Comparison of ENCODE assay signal across 1 mouse cellular context in the genomic region with DNA sequence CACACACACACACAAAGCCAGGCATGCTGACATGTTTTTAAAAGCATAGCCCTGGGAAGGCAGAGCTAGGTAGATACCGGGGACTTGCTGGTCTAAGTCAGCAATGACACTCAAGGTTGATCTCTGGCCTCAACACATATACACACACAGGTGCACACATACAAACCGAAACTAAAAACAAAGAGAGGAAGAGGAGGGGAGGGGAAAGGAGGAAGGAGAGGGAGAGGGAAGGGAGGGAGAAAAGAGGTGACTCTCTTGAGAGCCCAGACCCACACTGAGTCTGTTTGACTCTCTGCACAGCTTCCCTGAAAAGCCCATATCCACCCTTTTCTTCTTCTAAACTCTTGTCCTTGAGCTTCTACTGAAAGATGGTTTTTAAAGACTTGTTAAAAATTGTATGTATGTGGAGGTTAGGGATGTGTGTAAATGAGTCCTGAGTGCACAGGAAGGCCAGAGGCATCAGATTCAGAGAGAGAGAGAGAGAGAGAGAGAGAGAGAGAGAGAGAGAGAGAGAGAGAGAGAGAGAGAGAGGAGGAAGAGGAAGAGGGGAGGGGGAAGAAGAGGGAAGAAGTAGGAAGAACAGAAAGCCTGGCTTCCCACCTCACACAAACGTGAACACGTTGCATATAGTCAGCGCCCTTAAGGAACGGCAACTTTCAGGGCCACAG.
TF ChIP-seq lines count a peak whose summit lies in the region.

No protein-coding gene starts in this region.

TF ChIP-seq in CH12.LX, 34 proteins besides CTCF, POLR2A, EP300 and RAD21:
- peak; percentile 25; the same call in 1 of the 2 replicates for TF ChIP-seq TCF12 (IDR thresholded peaks at IDR 0.05; ENCODE audit: low read depth, low read length)
- 0 out of 2 replicates have a peak, but pooled peaks have one; percentile 2 for TF ChIP-seq ELF1 (IDR thresholded peaks at IDR 0.05; ENCODE audit: low read depth, low read length)
- TF ChIP-seq MEF2A (IDR thresholded peaks at IDR 0.05; ENCODE audit: borderline replicate concordance, low read depth, low read length), result no peak
- TF ChIP-seq ETS1 (conservative IDR thresholded peaks at IDR 0.05; ENCODE audit: low read depth, low read length), result peak; percentile 17; the same call in 1 of the 2 replicates
- TF ChIP-seq NRF1 (IDR thresholded peaks at IDR 0.05; ENCODE audit: low read depth, low read length), result 0 out of 2 replicates have a peak, but pooled peaks have one; percentile 1
